Mouse (Mus musculus): ENCODE data around the gene Elovl3. TPM values are rescaled to one million over a fixed set of nuclear protein-coding genes. Genes with fewer than 3 reads are reported as not detected.

The Elovl3 gene
- polyA plus RNA-seq, 1 experiment from 2014 or later: 0.06 TPM

DNA sequence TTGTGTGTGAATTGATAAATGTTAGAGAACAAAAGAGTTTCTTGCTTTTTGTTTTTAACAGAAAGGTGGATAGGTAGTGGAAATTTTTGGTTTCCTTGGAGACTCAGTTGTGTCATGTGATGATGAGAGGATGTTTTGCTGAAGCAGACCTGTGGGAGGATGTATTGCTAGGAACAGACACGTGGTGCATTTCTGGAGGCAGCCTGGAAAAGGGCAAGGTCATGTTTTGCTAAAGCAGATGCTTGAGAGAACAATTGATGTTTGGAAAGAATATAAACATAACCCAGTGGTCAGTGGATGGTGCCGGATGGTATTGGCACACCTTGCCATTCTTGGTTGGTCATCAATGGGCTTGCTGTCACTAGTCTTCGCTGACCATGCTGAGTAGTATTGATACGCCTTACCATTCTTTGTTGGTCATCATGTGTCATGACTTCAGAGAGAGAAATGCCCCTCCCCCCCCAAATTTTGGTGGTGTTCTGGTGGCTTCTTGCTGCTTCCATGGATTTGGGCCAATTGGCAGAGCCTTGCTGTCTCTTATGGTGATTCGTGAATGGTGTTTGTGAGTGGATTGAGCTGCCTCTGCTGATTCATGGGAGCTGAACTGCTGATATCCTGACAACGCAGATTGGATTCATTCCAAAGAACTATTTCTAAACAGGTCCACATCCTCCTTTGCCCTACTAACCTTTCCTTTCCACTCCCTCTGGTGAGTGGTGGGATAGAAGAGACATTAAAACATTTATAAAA lies 28.1 kb upstream of the Elovl3 start:
- no peaks in the 10 kb centered on the region for H3K36me3 ChIP-seq (ENCODE audit: control insufficient read depth, insufficient read depth, low read length)
- ATAC-seq (ENCODE audit: insufficient read depth, low FRiP score): no peak
- H3K4me2 ChIP-seq (ENCODE audit: low read depth, low read length): no peak overlapping the region
- no peaks in the 10 kb centered on the region for H3K9me3 ChIP-seq (replicated peaks; ENCODE audit: control insufficient read depth, low read length)
- H3K27ac ChIP-seq (ENCODE audit: low read length): no peak overlapping the region
- WGBS: 69% methylated on average over 6 of the region's 6 CpGs
- H3K27me3 ChIP-seq (ENCODE audit: control insufficient read depth, insufficient read depth, low read length): no peaks in the 10 kb centered on the region
- no peak overlapping the region for H3K9ac ChIP-seq (ENCODE audit: low read length)
- no peak overlapping the region for H3K4me3 ChIP-seq (replicated peaks; ENCODE audit: low read length)
- H3K4me1 ChIP-seq (ENCODE audit: control insufficient read depth, insufficient read depth, low read length): no peaks in the 10 kb centered on the region

DNA sequence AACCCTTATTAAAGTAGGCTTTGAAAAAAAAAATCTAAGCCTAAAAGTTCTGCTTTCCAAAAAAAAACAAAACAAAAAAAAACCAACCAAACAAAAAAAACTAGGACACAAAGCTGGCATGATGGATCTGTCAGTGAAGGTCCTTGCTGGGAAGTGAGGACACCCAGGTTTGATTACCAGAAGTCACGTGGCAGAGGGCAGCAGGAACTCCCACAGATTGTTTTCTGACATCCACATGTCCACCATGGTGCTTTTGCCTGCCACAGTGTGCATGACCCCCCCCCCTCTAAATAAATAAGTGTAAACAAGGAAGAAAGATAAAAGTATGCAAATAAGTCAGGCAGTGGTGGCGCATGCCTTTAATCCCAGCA lies 27.5 kb upstream of the Elovl3 start:
- Histone ChIP-seq H3K36me3 (ENCODE audit: control insufficient read depth, insufficient read depth, low read length) (no peaks in the 10 kb centered on the region), H3K27me3 (ENCODE audit: control insufficient read depth, insufficient read depth, low read length) (no peaks in the 10 kb centered on the region), H3K9me3 (replicated peaks; ENCODE audit: control insufficient read depth, low read length) (no peaks in the 10 kb centered on the region), H3K4me3 (replicated peaks; ENCODE audit: low read length) (no peak overlapping the region), H3K4me1 (ENCODE audit: control insufficient read depth, insufficient read depth, low read length) (no peaks in the 10 kb centered on the region), H3K4me2 (ENCODE audit: low read depth, low read length) (no peak overlapping the region), H3K27ac (ENCODE audit: low read length) (no peak overlapping the region), H3K9ac (ENCODE audit: low read length) (no peak overlapping the region)
- WGBS: 79% methylated on average over 2 of the region's 2 CpGs
- ATAC-seq (ENCODE audit: insufficient read depth, low FRiP score): no peak

DNA sequence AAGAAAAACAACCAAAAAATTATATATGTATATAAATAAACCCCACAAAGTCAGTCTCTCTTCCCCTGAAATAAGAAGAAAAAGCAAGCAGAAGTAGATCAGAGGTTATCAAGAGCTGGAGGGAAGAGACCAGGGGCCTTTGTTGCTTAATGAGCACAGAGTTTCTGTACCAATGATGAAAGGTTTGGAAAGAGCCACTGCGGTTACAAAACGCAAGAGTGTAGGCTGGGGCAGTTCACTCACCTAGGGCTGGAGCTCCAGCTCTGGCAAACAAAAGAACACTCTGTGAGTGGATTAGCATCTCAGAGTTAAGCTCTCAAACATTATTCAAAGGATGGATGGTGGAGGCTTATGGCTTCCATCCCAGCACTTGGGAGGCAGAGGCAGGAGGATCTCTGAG lies 21.5 kb upstream of the Elovl3 start:
- H3K4me2 ChIP-seq (ENCODE audit: low read depth, low read length): no peak overlapping the region
- no peak overlapping the region for H3K4me3 ChIP-seq (replicated peaks; ENCODE audit: low read length)
- H3K27me3 ChIP-seq (ENCODE audit: control insufficient read depth, insufficient read depth, low read length): no peaks in the 10 kb centered on the region
- H3K4me1 ChIP-seq (ENCODE audit: control insufficient read depth, insufficient read depth, low read length): no peaks in the 10 kb centered on the region
- 82% methylated on average over 2 of the region's 2 CpGs for WGBS
- no peak for ATAC-seq (ENCODE audit: insufficient read depth, low FRiP score)
- no peak overlapping the region for H3K9ac ChIP-seq (ENCODE audit: low read length)
- H3K27ac ChIP-seq (ENCODE audit: low read length): no peak overlapping the region
- H3K9me3 ChIP-seq (replicated peaks; ENCODE audit: control insufficient read depth, low read length): no peaks in the 10 kb centered on the region
- no peaks in the 10 kb centered on the region for H3K36me3 ChIP-seq (ENCODE audit: control insufficient read depth, insufficient read depth, low read length)

DNA sequence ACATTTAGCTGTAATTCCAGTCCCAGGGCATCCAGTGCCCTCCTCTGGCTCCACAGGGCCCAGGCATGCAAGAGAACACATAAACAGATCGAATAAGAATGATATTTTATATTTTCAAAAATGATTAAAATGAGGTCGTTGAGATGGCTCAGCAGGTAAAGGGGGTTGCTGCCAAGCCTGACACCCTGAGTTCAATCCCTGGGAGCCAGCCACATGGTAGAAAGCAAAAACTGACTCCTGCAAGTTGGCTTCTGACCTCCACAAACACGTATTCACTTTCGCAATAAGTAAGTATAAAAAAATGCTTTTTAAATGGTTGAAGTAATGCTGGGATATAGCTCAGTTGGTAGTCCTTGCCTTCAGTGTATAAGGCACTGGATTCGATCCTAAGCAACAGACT lies 20.9 kb upstream of the Elovl3 start:
- Histone ChIP-seq H3K27me3 (ENCODE audit: control insufficient read depth, insufficient read depth, low read length) (no peaks in the 10 kb centered on the region), H3K9ac (ENCODE audit: low read length) (no peak overlapping the region), H3K4me2 (ENCODE audit: low read depth, low read length) (no peak overlapping the region), H3K4me3 (replicated peaks; ENCODE audit: low read length) (no peak overlapping the region), H3K27ac (ENCODE audit: low read length) (no peak overlapping the region), H3K36me3 (ENCODE audit: control insufficient read depth, insufficient read depth, low read length) (no peaks in the 10 kb centered on the region), H3K9me3 (replicated peaks; ENCODE audit: control insufficient read depth, low read length) (no peaks in the 10 kb centered on the region), H3K4me1 (ENCODE audit: control insufficient read depth, insufficient read depth, low read length) (no peaks in the 10 kb centered on the region)
- WGBS: 82% methylated on average over 5 of the region's 5 CpGs
- ATAC-seq (ENCODE audit: insufficient read depth, low FRiP score): no peak

DNA sequence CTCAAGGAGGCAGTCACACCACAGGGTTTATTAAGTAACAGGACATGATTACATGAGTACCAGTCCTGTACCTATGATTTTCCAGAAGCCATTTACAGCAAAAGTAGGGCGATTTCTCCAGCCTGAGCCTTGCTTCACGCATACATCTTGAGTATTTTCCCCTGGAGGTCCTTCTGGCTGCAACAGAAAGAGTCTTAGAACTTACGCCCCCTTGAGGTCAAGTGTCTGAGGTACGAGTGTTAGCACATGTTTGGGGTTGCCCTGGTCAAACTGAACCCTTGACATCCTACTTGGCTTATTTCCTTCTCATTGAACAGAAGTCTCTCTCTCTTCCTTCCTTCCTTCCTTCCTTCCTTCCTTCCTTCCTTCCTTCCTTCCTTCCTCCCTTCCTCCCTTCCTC lies 17.1 kb upstream of the Elovl3 start:
- 49% methylated on average over 4 of the region's 4 CpGs for WGBS
- Histone ChIP-seq H3K4me3 (replicated peaks; ENCODE audit: low read length) (no peak overlapping the region), H3K36me3 (ENCODE audit: control insufficient read depth, insufficient read depth, low read length) (no peaks in the 10 kb centered on the region), H3K4me2 (ENCODE audit: low read depth, low read length) (no peak overlapping the region), H3K27ac (ENCODE audit: low read length) (no peak overlapping the region), H3K9ac (ENCODE audit: low read length) (no peak overlapping the region), H3K27me3 (ENCODE audit: control insufficient read depth, insufficient read depth, low read length) (no peaks in the 10 kb centered on the region), H3K9me3 (replicated peaks; ENCODE audit: control insufficient read depth, low read length) (no peaks in the 10 kb centered on the region), H3K4me1 (ENCODE audit: control insufficient read depth, insufficient read depth, low read length) (no peaks in the 10 kb centered on the region)
- ATAC-seq (ENCODE audit: insufficient read depth, low FRiP score): no peak

DNA sequence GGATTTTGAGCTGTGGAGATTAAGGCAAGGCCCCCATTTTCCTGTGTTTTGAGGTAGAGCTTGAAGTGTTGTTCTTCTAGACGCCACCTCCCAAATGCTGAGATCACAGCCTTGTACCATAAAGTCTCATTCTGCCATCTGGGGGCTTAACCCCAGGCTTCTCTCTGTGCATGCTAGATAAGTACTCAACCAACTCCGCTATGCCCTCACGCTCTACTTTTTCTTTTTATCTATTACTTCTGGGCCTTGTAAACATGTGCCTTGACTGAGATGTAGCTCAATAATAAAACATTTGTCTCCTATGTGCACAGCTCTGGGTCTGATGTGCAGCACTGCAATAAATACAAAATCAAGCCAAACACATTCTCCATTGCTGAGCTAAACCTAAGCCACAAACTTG lies 12.2 kb upstream of the Elovl3 start:
- Histone ChIP-seq H3K4me1 (ENCODE audit: control insufficient read depth, insufficient read depth, low read length) (no peaks in the 10 kb centered on the region), H3K9me3 (replicated peaks; ENCODE audit: control insufficient read depth, low read length) (no peaks in the 10 kb centered on the region), H3K4me3 (replicated peaks; ENCODE audit: low read length) (no peak overlapping the region), H3K27me3 (ENCODE audit: control insufficient read depth, insufficient read depth, low read length) (no peaks in the 10 kb centered on the region), H3K9ac (ENCODE audit: low read length) (no peak overlapping the region), H3K27ac (ENCODE audit: low read length) (no peak overlapping the region), H3K36me3 (ENCODE audit: control insufficient read depth, insufficient read depth, low read length) (no peaks in the 10 kb centered on the region), H3K4me2 (ENCODE audit: low read depth, low read length) (no peak overlapping the region)
- no peak for ATAC-seq (ENCODE audit: insufficient read depth, low FRiP score)
- 86% methylated on average over 3 of the region's 3 CpGs for WGBS

DNA sequence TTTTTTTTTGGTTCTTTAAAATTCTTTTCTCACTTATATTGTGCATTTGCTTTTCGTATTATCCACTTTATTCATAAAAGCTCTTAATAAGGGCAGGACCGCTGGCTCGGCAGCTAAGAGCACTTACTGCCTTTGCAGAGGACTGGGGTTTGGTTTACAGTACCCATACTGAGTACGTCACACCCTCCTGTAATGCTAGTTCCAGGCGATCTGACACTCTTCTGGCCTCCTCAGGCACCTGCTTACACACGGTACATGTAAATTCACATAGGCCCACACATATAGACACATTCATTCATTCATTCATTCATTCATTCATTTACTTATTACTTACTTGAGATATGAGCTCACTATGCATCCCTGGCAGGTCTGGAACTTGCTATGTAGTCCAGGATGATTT lies 10.8 kb upstream of the Elovl3 start:
- no peaks in the 10 kb centered on the region for H3K27me3 ChIP-seq (ENCODE audit: control insufficient read depth, insufficient read depth, low read length)
- 69% methylated on average over 6 of the region's 6 CpGs for WGBS

DNA sequence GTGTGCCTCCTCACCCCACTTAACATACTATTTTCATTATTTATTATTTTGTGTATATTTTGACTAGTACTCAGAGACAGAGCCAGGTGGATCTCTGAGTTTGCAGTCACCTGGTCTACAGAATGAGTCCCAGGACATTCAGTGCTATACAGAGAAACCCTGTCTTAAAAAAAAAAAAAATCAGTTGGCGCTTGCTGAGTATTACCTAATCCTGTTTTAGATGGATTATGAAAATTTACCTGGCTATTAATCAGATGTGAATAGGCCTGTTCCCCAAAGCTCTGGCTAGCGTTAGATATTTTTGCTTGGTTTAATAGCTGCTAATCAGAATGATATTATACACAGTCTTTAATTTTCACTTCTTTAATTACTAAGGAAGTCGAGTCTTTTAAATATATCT lies 7.8 kb upstream of the Elovl3 start:
- Histone ChIP-seq H3K4me1 (ENCODE audit: control insufficient read depth, insufficient read depth, low read length) (no peaks in the 10 kb centered on the region), H3K4me2 (ENCODE audit: low read depth, low read length) (no peak overlapping the region), H3K27me3 (ENCODE audit: control insufficient read depth, insufficient read depth, low read length) (no peaks in the 10 kb centered on the region), H3K9ac (ENCODE audit: low read length) (no peak overlapping the region), H3K27ac (ENCODE audit: low read length) (no peak overlapping the region), H3K4me3 (replicated peaks; ENCODE audit: low read length) (no peak overlapping the region), H3K9me3 (replicated peaks; ENCODE audit: control insufficient read depth, low read length) (no peaks in the 10 kb centered on the region), H3K36me3 (ENCODE audit: control insufficient read depth, insufficient read depth, low read length) (no peaks in the 10 kb centered on the region)
- ATAC-seq (ENCODE audit: insufficient read depth, low FRiP score): no peak
- 73% methylated on average over 3 of the region's 3 CpGs for WGBS

More for the DNA sequence above, 10.8 kb upstream of the Elovl3 start:
- Histone ChIP-seq H3K36me3 (ENCODE audit: control insufficient read depth, insufficient read depth, low read length) (no peaks in the 10 kb centered on the region), H3K9ac (ENCODE audit: low read length) (no peak overlapping the region), H3K4me3 (replicated peaks; ENCODE audit: low read length) (no peak overlapping the region), H3K9me3 (replicated peaks; ENCODE audit: control insufficient read depth, low read length) (no peaks in the 10 kb centered on the region), H3K4me2 (ENCODE audit: low read depth, low read length) (no peak overlapping the region), H3K27ac (ENCODE audit: low read length) (no peak overlapping the region), H3K4me1 (ENCODE audit: control insufficient read depth, insufficient read depth, low read length) (no peaks in the 10 kb centered on the region)
- ATAC-seq (ENCODE audit: insufficient read depth, low FRiP score): no peak

DNA sequence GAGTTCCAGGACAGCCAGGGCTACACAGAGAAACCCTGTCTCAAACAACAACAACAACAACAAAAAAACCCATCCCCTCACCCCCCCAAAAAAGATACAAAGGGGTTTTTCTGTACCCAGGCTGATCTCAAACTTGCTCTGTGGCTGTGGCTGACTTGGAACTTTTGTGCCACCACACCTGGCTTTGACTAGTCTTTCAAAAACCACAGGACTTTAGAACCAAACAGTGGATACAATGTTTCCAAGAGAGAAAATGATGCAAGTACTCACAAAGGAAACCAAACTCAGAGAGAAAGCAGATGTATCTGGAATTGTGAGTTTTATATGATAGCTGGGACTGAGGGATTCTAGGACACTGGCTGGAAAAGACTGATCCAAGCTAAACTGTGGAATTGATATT lies 7.0 kb upstream of the Elovl3 start:
- Histone ChIP-seq H3K27ac (ENCODE audit: low read length) (no peak overlapping the region), H3K4me3 (replicated peaks; ENCODE audit: low read length) (no peak overlapping the region), H3K4me1 (ENCODE audit: control insufficient read depth, insufficient read depth, low read length) (no peaks in the 10 kb centered on the region), H3K4me2 (ENCODE audit: low read depth, low read length) (no peak overlapping the region), H3K9me3 (replicated peaks; ENCODE audit: control insufficient read depth, low read length) (no peaks in the 10 kb centered on the region), H3K9ac (ENCODE audit: low read length) (no peak overlapping the region), H3K27me3 (ENCODE audit: control insufficient read depth, insufficient read depth, low read length) (no peaks in the 10 kb centered on the region), H3K36me3 (ENCODE audit: control insufficient read depth, insufficient read depth, low read length) (no peaks in the 10 kb centered on the region)
- ATAC-seq (ENCODE audit: insufficient read depth, low FRiP score): no peak
